Mouse (Mus musculus): ENCODE data around the gene Gm49325.

- TF ChIP-seq CTCF (IDR thresholded peaks at IDR 0.05; ENCODE audit: low read depth, low read length) (no peak), TAL1 (conservative IDR thresholded peaks at IDR 0.05; ENCODE audit: low read depth, low read length) (no peak)
Measured at GRCm38 (mm10) chr10:77624570-77624995, 18.6 kb downstream of the Gm49325 start.

Measured in G1E (cell line).